Mouse (Mus musculus) spleen, postnatal 10 days (tissue): ENCODE data around the gene Gstp1.
A peak's percentile ranks its signal among the peaks of the same experiment; 100 is the strongest.

Experiments used
- DNase-seq, 2 experiments: peaks; one replicate each; pipeline ENCODE4 v3.0.0; 2021 to 2022; ENCODE audit warnings: low spot score in 2 of 2

Gstp1 gene

GRCm38 (mm10) chr19:4000119-4000900, 37.5 kb downstream of the Gstp1 start, which contains the start of the genes Nudt8 and Gm49405:
Nudt8 (plus strand) TSS chr19:4000580.
Gm49405 (plus strand) TSS chr19:4000626.
- DNase-seq, result peak; percentile 96 to 97

GRCm38 (mm10) chr19:3999121-3999730, 38.6 kb downstream of the Gstp1 start:
- DNase-seq, result no peak

GRCm38 (mm10) chr19:3998335-3998734, 39.5 kb downstream of the Gstp1 start:
- no peak for DNase-seq

- no peak for DNase-seq
Observed at GRCm38 (mm10) chr19:3997231-3997630, 40.6 kb downstream of the Gstp1 start.

- no peak for DNase-seq
Observed at GRCm38 (mm10) chr19:3996747-3997146, 41.0 kb downstream of the Gstp1 start.

- DNase-seq, result no peak
Observed at GRCm38 (mm10) chr19:3996106-3996505, 41.7 kb downstream of the Gstp1 start.

- no peak for DNase-seq
Observed at GRCm38 (mm10) chr19:3995505-3995904, 42.3 kb downstream of the Gstp1 start.

- DNase-seq, result no peak
Observed at GRCm38 (mm10) chr19:3994932-3995331, 42.9 kb downstream of the Gstp1 start.

GRCm38 (mm10) chr19:3992416-3992815, 45.4 kb downstream of the Gstp1 start, which contains the start of gene Tbx10:
Tbx10 (plus strand) TSS chr19:3992752.
- no peak for DNase-seq

GRCm38 (mm10) chr19:3991966-3992365, 45.8 kb downstream of the Gstp1 start:
- DNase-seq, result no peak

- DNase-seq, result no peak
Observed at GRCm38 (mm10) chr19:3991562-3991961, 46.2 kb downstream of the Gstp1 start.

- no peak for DNase-seq
Observed at GRCm38 (mm10) chr19:3990804-3991203, 47.0 kb downstream of the Gstp1 start.

GRCm38 (mm10) chr19:3988750-3989149, 49.0 kb downstream of the Gstp1 start:
- DNase-seq, result no peak

- DNase-seq, result no peak
Observed at GRCm38 (mm10) chr19:3988066-3988465, 49.7 kb downstream of the Gstp1 start.

- DNase-seq, result peak in 1 of 2 experiments; percentile 66
Observed at GRCm38 (mm10) chr19:3986334-3986733, 51.5 kb downstream of the Gstp1 start, which contains the start of gene Acy3. Acy3 (plus strand) TSS chr19:3986570.
